Mouse (Mus musculus) heart, embryonic 16.5 days (tissue): ENCODE measurements around the gene Fam173a. TPM values are rescaled to one million over a fixed set of nuclear protein-coding genes. Genes with fewer than 3 reads are reported as not detected.

Experiments used
- ATAC-seq: fragments of 200-750 bp; cut with Nextera tagmentation; replicated peaks from 2 replicates; pipeline ENCODE4 v1.8.0; 2017; ENCODE audit warnings: moderate number of reproducible peaks; ENCODE audit not compliant: insufficient read depth, low FRiP score; ENCODE audit errors: extremely low read depth
- H3K27ac ChIP-seq: fragments of 300-500 bp; sonication (generic); 2 replicates; pipeline ENCODE4 v1.5.1; 2014; ENCODE audit warnings: mild to moderate bottlenecking, low read length, control low read depth, moderate library complexity
- H3K27me3 ChIP-seq: fragments of 300-500 bp; sonication (generic); 2 replicates; pipeline ENCODE4 v1.6.1; 2014; ENCODE audit warnings: low read length, mixed read lengths; ENCODE audit not compliant: control insufficient read depth, insufficient read depth
- H3K36me3 ChIP-seq: fragments of 300-500 bp; sonication (generic); 2 replicates; pipeline ENCODE4 v1.6.1; 2014; ENCODE audit not compliant: control insufficient read depth, insufficient read depth
- H3K4me1 ChIP-seq: fragments of 300-500 bp; sonication (generic); 2 replicates; pipeline ENCODE4 v1.6.1; 2014; ENCODE audit warnings: low read length, mixed read lengths; ENCODE audit not compliant: control insufficient read depth, insufficient read depth
- H3K4me2 ChIP-seq: fragments of 300-500 bp; sonication (generic); 2 replicates; pipeline ENCODE4 v1.6.1; 2014; ENCODE audit warnings: low read depth, mild to moderate bottlenecking, control low read depth, low read length
- H3K4me3 ChIP-seq: fragments of 300-500 bp; sonication (generic); 2 replicates; pipeline ENCODE4 v1.5.1; 2014; ENCODE audit warnings: mild to moderate bottlenecking, control low read depth, low read length
- H3K9ac ChIP-seq: fragments of 300-500 bp; sonication (generic); 2 replicates; pipeline ENCODE4 v1.6.1; 2014; ENCODE audit warnings: low read length, control low read depth
- H3K9me3 ChIP-seq: fragments of 300-500 bp; sonication (generic); replicated peaks from 2 replicates; pipeline ENCODE4 v1.6.1; 2016; ENCODE audit warnings: low read length; ENCODE audit not compliant: control insufficient read depth
- WGBS: fragments of 180-500 bp; shearing (Covaris S2); extraction: QIAGEN DNeasy Blood & Tissue Kit; methylation state at CpG from one replicate; pipeline ENCODE4 v1.1.7; 2014; 5-methylcytosine and 5-hydroxymethylcytosine counted together
- polyA plus RNA-seq: library from polyadenylated mRNA; unstranded; fragments of >200 nt; fragmentation: Nextera tagmentation; extraction: Ambion mirVana; gene quantifications from 2 replicates; pipeline ENCODE4 v1.2.1, GENCODE M21; 2015

Fam173a gene
- polyA plus RNA-seq, 1 experiment from 2014 or later = 65.1 TPM

- Histone ChIP-seq H3K9ac (peak overlapping the region; percentile 83), H3K27ac (no peak overlapping the region), H3K4me1 (peaks cover 23% of the 10 kb centered on the region), H3K36me3 (0 out of 2 replicates have a peak, but pooled peaks cover 18% of the 10 kb centered on the region), H3K4me3 (peak overlapping the region; percentile 78), H3K27me3 (peaks cover 17% of the 10 kb centered on the region), H3K9me3 (no peaks in the 10 kb centered on the region), H3K4me2 (peak overlapping the region; percentile 91)
- ATAC-seq = no peak
- WGBS = 60% methylated on average over 17 of the region's 17 CpGs
Observed at GRCm38 (mm10) chr17:25824362-25825142, 31.9 kb upstream of the Fam173a start.

GRCm38 (mm10) chr17:25823452-25823851 lies 30.8 kb upstream of the Fam173a start, which contains the start of gene Wdr24:
Gene Wdr24, plus strand, starts transcription at chr17:25823627.
- Histone ChIP-seq H3K36me3 (0 out of 2 replicates have a peak, but pooled peaks cover 18% of the 10 kb centered on the region), H3K9me3 (no peaks in the 10 kb centered on the region), H3K27ac (peak within 1 kb of the TSS; percentile 56), H3K4me1 (peaks cover 18% of the 10 kb centered on the region), H3K9ac (peak within 1 kb of the TSS; percentile 83), H3K27me3 (peaks cover 28% of the 10 kb centered on the region), H3K4me3 (peak within 1 kb of the TSS; percentile 78), H3K4me2 (peak within 1 kb of the TSS; percentile 91)
- 0% methylated on average over 18 of the region's 18 CpGs for WGBS
- peak; percentile 67 for ATAC-seq

GRCm38 (mm10) chr17:25818851-25819780 lies 26.4 kb upstream of the Fam173a start:
- Histone ChIP-seq H3K4me2 (no peak overlapping the region), H3K9me3 (no peaks in the 10 kb centered on the region), H3K36me3 (no peaks in the 10 kb centered on the region), H3K4me3 (no peak overlapping the region; the same call in 1 of the 2 replicates), H3K4me1 (peaks cover 4% of the 10 kb centered on the region), H3K9ac (no peak overlapping the region), H3K27me3 (peaks cover 40% of the 10 kb centered on the region), H3K27ac (no peak overlapping the region)
- ATAC-seq = no peak
- 7% methylated on average over 44 of the region's 46 CpGs for WGBS

GRCm38 (mm10) chr17:25817662-25818061 lies 25.0 kb upstream of the Fam173a start:
- WGBS = 76% methylated on average over 11 of the region's 11 CpGs

GRCm38 (mm10) chr17:25813471-25813870 lies 20.8 kb upstream of the Fam173a start:
- 1% methylated on average over 20 of the region's 20 CpGs for WGBS
- H3K9me3 ChIP-seq = no peaks in the 10 kb centered on the region
- no peak overlapping the region for H3K27ac ChIP-seq
- 0 out of 2 replicates have a peak, but pooled peaks have one; percentile 8 for ATAC-seq
- H3K4me3 ChIP-seq = no peak overlapping the region
- H3K27me3 ChIP-seq = peaks cover 57% of the 10 kb centered on the region
- H3K4me2 ChIP-seq = no peak overlapping the region
- H3K4me1 ChIP-seq = peaks cover 11% of the 10 kb centered on the region
- H3K36me3 ChIP-seq = no peaks in the 10 kb centered on the region
- no peak overlapping the region for H3K9ac ChIP-seq

More at GRCm38 (mm10) chr17:25817662-25818061, 25.0 kb upstream of the Fam173a start:
- Histone ChIP-seq H3K9ac (no peak overlapping the region), H3K36me3 (no peaks in the 10 kb centered on the region), H3K9me3 (no peaks in the 10 kb centered on the region), H3K4me3 (no peak overlapping the region), H3K27ac (no peak overlapping the region), H3K4me2 (no peak overlapping the region), H3K4me1 (peaks cover 2% of the 10 kb centered on the region; the same call in 1 of the 2 replicates), H3K27me3 (peaks cover 48% of the 10 kb centered on the region)
- ATAC-seq = no peak

- WGBS = 62% methylated on average over 4 of the region's 4 CpGs
- Histone ChIP-seq H3K9ac (no peak overlapping the region), H3K27me3 (peaks cover 55% of the 10 kb centered on the region), H3K27ac (no peak overlapping the region), H3K9me3 (no peaks in the 10 kb centered on the region), H3K4me3 (no peak overlapping the region), H3K4me1 (peaks cover 12% of the 10 kb centered on the region), H3K36me3 (no peaks in the 10 kb centered on the region), H3K4me2 (no peak overlapping the region)
- no peak for ATAC-seq
Observed at GRCm38 (mm10) chr17:25810890-25811289, 18.2 kb upstream of the Fam173a start.

GRCm38 (mm10) chr17:25809606-25810340 lies 17.1 kb upstream of the Fam173a start:
- Histone ChIP-seq H3K9ac (peak overlapping the region; percentile 67), H3K4me2 (peak overlapping the region; percentile 98), H3K36me3 (no peaks in the 10 kb centered on the region), H3K4me3 (peak overlapping the region; percentile 70), H3K4me1 (peaks cover 12% of the 10 kb centered on the region), H3K27me3 (peaks cover 55% of the 10 kb centered on the region), H3K9me3 (no peaks in the 10 kb centered on the region), H3K27ac (no peak overlapping the region)
- no peak for ATAC-seq
- 7% methylated on average over 24 of the region's 25 CpGs for WGBS

GRCm38 (mm10) chr17:25808789-25809605 lies 16.3 kb upstream of the Fam173a start, which contains the start of gene Fbxl16:
Gene Fbxl16, plus strand, starts transcription at chr17:25809085.
- no peak within 1 kb of the TSS for H3K27ac ChIP-seq
- under 1% methylated on average over 78 of the region's 100 CpGs for WGBS
- peak within 1 kb of the TSS; percentile 67 for H3K9ac ChIP-seq
- no peaks in the 10 kb centered on the region for H3K36me3 ChIP-seq
- H3K4me3 ChIP-seq = peak within 1 kb of the TSS; percentile 70
- H3K4me1 ChIP-seq = peaks cover 12% of the 10 kb centered on the region
- peak; percentile 63 for ATAC-seq
- peaks cover 55% of the 10 kb centered on the region for H3K27me3 ChIP-seq
- H3K4me2 ChIP-seq = peak within 1 kb of the TSS; percentile 98
- no peaks in the 10 kb centered on the region for H3K9me3 ChIP-seq
